Mouse (Mus musculus) liver, adult 2 months (tissue): ENCODE results near the gene Snorc. TPM values are rescaled to one million over a fixed set of nuclear protein-coding genes. Genes with fewer than 3 reads are reported as not detected.

Experiments used
- DNase-seq: peaks from one replicate; pipeline ENCODE4 v3.0.0-alpha.2; 2011; ENCODE audit warnings: low read depth, low spot score; ENCODE audit errors: extremely low read depth
- H3K27ac ChIP-seq: fragments of 200-500 bp; replicated peaks from 2 replicates; pipeline ENCODE4 v1.5.1; 2012; ENCODE audit warnings: low read depth, mild to moderate bottlenecking, control low read depth, inconsistent platforms, low read length; ENCODE audit not compliant: insufficient read depth
- H3K27me3 ChIP-seq: fragments of 200-500 bp; 2 replicates; pipeline ENCODE4 v1.6.1; 2012; ENCODE audit warnings: mild to moderate bottlenecking, moderate library complexity, low read length, inconsistent platforms; ENCODE audit not compliant: control insufficient read depth, insufficient read depth
- H3K36me3 ChIP-seq: fragments of 200-500 bp; 2 replicates; pipeline ENCODE4 v1.6.1; 2012; ENCODE audit warnings: low read length, inconsistent platforms; ENCODE audit not compliant: control insufficient read depth, insufficient read depth
- H3K4me1 ChIP-seq: fragments of 200-500 bp; 2 replicates; pipeline ENCODE4 v1.6.1; 2011; ENCODE audit warnings: low read length; ENCODE audit not compliant: control insufficient read depth, insufficient read depth
- H3K4me3 ChIP-seq: fragments of 200-500 bp; 2 replicates; pipeline ENCODE4 v1.5.1; 2011; ENCODE audit warnings: low read depth, mild to moderate bottlenecking, control low read depth, low read length, moderate library complexity; ENCODE audit not compliant: insufficient read depth
- H3K79me2 ChIP-seq: fragments of 200-500 bp; 2 replicates; pipeline ENCODE4 v1.6.1; 2012; ENCODE audit warnings: inconsistent platforms, mild to moderate bottlenecking, low read length, moderate library complexity; ENCODE audit not compliant: control insufficient read depth, insufficient read depth
- H3K9ac ChIP-seq: fragments of 200-500 bp; 2 replicates; pipeline ENCODE4 v1.6.1; 2012; ENCODE audit warnings: low read depth, mild to moderate bottlenecking, control low read depth, inconsistent platforms, low read length
- CTCF ChIP-seq: fragments of 200-500 bp; IDR thresholded peaks from 2 replicates; pipeline ENCODE4 v1.5.1; 2011; ENCODE audit warnings: low read depth, low read length, control low read depth
- POLR2A ChIP-seq: fragments of 200-500 bp; IDR thresholded peaks from 2 replicates; pipeline ENCODE4 v1.6.1; 2011; ENCODE audit warnings: low read length, control low read depth; ENCODE audit not compliant: insufficient read depth; ENCODE audit errors: extremely low read depth
- WGBS: fragments of 180-500 bp; shearing (Covaris S2); methylation state at CpG from one replicate; pipeline ENCODE4 v1.1.7; 2018; 5-methylcytosine and 5-hydroxymethylcytosine counted together
- polyA plus RNA-seq: library from polyadenylated mRNA; depleted of rRNA; stranded (reverse); fragments of >200 nt; gene quantifications from 2 replicates; pipeline ENCODE4 v1.2.3, GENCODE M21; 2012
- total RNA-seq: library from RNA; depleted of rRNA; stranded (reverse); fragments of >200 nt; gene quantifications from 2 replicates; pipeline ENCODE4 v1.2.3, GENCODE M21; 2014

Gene Snorc
- total and polyA plus RNA-seq, 2 experiments = 0.32 TPM; not detected in 1

DNA sequence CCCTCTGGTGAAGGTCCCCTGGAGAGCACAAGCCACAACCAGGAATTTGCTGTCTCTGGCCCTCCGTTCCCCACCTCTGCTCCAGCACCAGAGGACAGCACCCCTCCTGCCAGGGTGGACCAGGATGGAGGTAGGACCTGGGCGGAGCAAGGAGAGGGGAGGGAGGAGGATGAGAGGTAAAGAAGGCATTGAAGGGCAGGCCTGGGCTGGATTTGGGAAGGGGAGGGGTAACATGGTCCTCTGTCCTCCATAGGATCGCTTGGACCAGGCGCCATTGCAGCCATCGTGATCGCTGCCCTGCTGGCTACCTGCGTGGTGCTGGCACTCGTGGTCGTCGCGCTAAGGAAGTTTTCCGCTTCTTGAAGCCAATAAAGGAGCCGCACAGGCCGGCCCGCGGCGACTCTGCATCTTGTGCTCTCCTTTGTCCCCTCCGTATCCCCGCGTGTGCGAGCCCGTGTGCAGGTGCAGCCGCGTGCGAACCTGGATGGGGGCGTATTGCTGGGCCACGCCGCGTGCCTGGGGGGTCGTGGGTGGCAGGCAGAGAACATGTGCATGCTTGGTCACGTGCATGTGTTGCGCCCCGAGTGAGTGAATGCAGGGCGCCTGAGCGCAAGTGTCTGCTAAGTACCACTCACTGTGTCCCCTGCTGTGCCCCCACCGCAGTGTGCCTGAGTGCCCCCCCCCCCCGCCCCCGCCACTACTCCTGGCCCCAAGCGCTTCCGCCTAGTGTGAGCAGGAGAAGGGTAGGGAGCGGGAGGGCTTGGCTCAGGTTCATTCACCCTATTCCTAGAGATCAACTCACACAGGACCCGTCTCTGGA lies 5.2 kb downstream of the Snorc start:
- DNase-seq = no peak
- no peaks in the 10 kb centered on the region for H3K79me2 ChIP-seq
- H3K4me3 ChIP-seq = no peak overlapping the region
- H3K9ac ChIP-seq = no peak overlapping the region
- 59% methylated on average over 42 of the region's 42 CpGs for WGBS
- H3K36me3 ChIP-seq = no peaks in the 10 kb centered on the region
- no peaks in the 10 kb centered on the region for H3K27me3 ChIP-seq
- H3K4me1 ChIP-seq = 0 out of 2 replicates have a peak, but pooled peaks cover 3% of the 10 kb centered on the region
- TF ChIP-seq POLR2A = no peak
- no peak for TF ChIP-seq CTCF
- H3K27ac ChIP-seq = no peak overlapping the region

DNA sequence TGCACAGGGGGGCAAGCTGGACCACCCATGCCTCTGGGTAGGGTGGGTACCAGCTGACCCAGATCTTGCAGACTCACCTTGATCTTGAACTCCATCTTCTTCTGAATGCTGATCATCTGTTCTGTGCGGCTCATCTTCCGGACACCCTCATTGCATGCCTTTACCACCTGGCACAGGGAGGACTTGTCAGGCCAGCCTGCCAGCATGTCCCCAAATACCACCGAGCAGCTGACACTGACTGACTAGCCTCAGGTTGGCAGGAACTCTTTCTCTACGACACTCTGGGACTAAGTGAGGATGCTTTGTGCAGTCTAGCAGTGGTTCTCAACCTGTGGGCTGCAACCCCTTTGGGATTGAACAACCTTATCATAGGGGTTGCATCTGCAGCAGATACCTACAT lies 12.5 kb downstream of the Snorc start:
- Histone ChIP-seq H3K36me3 (peaks cover 6% of the 10 kb centered on the region; the same call in 1 of the 2 replicates), H3K79me2 (no peaks in the 10 kb centered on the region), H3K27ac (no peak overlapping the region), H3K4me1 (no peaks in the 10 kb centered on the region), H3K4me3 (no peak overlapping the region), H3K27me3 (no peaks in the 10 kb centered on the region), H3K9ac (no peak overlapping the region)
- no peak for TF ChIP-seq CTCF
- TF ChIP-seq POLR2A = no peak
- DNase-seq = no peak
- WGBS = 92% methylated on average over 4 of the region's 4 CpGs

DNA sequence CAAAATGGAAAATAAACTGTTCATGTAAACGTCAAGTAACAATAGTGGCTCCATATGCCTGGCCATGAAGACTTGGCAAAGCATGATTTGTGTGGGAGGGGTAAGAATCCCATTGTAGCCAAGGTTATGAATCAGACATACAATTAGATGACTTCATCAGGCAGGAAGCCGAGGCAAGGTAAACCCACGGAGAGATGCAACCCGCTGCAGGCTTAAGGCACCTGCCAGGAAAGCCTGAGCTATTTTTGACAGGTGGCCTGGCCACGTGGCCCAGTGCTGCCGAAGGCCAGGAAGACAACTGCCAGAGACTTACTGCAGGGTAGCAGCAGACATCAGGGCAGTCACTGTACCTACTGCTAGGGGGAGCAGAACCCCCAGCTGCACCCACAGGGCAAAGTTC lies 16.3 kb downstream of the Snorc start:
- Histone ChIP-seq H3K9ac (no peak overlapping the region), H3K27ac (no peak overlapping the region), H3K27me3 (no peaks in the 10 kb centered on the region), H3K79me2 (no peaks in the 10 kb centered on the region), H3K36me3 (peaks cover 10% of the 10 kb centered on the region; the same call in 1 of the 2 replicates), H3K4me1 (no peaks in the 10 kb centered on the region), H3K4me3 (no peak overlapping the region)
- TF ChIP-seq POLR2A (no peak), CTCF (no peak)
- WGBS = 84% methylated on average over 6 of the region's 6 CpGs
- DNase-seq = no peak

DNA sequence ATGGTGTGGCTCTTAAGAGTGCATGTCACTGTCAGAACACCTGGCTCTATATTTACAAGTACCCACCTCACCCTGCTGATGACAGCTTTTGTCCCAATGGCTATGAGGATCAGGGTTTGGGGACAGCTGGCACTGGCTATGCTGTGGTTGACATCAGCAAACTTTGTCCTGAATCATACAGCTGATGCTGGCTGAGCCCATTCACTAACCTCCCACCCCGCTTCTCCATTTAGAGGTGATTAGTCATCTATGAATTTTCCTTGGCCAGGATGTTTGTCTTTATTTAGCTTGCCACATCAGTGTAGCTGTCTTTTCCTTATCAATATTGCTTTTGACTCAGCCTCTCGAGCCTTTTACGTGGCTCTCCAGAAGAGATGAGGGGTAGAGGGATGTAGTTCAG lies 22.2 kb downstream of the Snorc start:
- H3K9ac ChIP-seq = no peak overlapping the region
- no peak overlapping the region for H3K27ac ChIP-seq
- no peak overlapping the region for H3K4me3 ChIP-seq
- peaks cover 10% of the 10 kb centered on the region; the same call in 1 of the 2 replicates for H3K36me3 ChIP-seq
- H3K27me3 ChIP-seq = no peaks in the 10 kb centered on the region
- DNase-seq = no peak
- no peaks in the 10 kb centered on the region for H3K4me1 ChIP-seq
- TF ChIP-seq POLR2A = no peak
- TF ChIP-seq CTCF = no peak
- 77% methylated on average over 3 of the region's 3 CpGs for WGBS
- no peaks in the 10 kb centered on the region for H3K79me2 ChIP-seq

DNA sequence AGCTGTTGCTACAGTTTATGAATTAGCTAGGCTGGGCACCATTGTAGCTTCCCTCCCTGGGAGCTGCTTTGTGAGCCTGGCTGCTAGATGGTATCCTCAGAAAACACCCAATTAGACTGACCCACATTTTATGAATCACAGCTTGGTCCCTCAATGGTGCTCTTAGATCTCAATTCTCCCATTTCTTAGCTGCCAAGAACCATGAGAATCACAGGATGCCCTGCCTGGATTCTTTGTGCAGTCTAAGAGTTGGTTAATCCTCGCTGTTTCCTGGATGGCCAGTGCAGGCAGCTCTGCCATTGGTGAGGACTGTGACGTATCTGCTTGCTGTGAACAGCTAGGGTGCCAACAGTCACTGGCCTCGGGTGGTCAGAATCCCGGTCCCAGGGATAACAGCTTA lies 23.5 kb downstream of the Snorc start:
- H3K36me3 ChIP-seq = peaks cover 7% of the 10 kb centered on the region; the same call in 1 of the 2 replicates
- WGBS = 82% methylated on average over 4 of the region's 4 CpGs
- H3K4me3 ChIP-seq = no peak overlapping the region
- no peaks in the 10 kb centered on the region for H3K79me2 ChIP-seq
- DNase-seq = no peak
- no peaks in the 10 kb centered on the region for H3K4me1 ChIP-seq
- H3K9ac ChIP-seq = no peak overlapping the region
- H3K27ac ChIP-seq = no peak overlapping the region
- no peaks in the 10 kb centered on the region for H3K27me3 ChIP-seq
- TF ChIP-seq POLR2A (no peak), CTCF (no peak)

DNA sequence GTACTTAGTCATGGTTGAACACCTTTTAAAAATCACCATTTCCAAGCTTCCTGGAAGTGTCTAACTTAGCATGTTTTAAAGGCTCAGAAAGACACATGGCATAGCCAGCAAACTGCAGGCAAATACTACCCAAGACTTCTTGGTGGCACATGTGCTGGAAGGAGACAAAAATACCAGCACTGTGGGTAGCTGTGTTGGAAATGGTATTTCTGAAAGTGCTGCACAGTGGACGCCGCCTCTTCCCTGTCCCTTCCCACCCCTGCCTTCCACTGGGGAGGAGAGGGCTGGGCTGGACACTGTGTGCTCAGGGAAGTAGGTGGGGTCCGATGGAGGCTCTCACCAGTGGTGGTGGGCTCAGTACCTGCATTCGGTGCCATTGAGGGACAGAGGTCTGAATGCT lies 35.5 kb downstream of the Snorc start:
- 0 out of 2 replicates have a peak, but pooled peaks cover 2% of the 10 kb centered on the region for H3K27me3 ChIP-seq
- no peak for DNase-seq
- peaks cover 3% of the 10 kb centered on the region; the same call in 1 of the 2 replicates for H3K36me3 ChIP-seq
- no peak overlapping the region for H3K4me3 ChIP-seq
- 94% methylated on average over 4 of the region's 4 CpGs for WGBS
- no peaks in the 10 kb centered on the region for H3K79me2 ChIP-seq
- H3K9ac ChIP-seq = no peak overlapping the region
- H3K27ac ChIP-seq = no peak overlapping the region
- TF ChIP-seq POLR2A = no peak
- no peak for TF ChIP-seq CTCF
- H3K4me1 ChIP-seq = no peaks in the 10 kb centered on the region
